Mouse (Mus musculus) T-helper 1 cell (primary cell): ENCODE data around the gene A630089N07Rik.

ENCODE experiments used
- in situ Hi-C: fragments of 300-600 bp; cut with MboI, MseI; formaldehyde crosslinking; loops from one replicate; pipeline ENCODE4 v1.15.1; 2025; ENCODE audit warnings: high pct_unique_total_duplicates

The A630089N07Rik gene

GRCm38 (mm10) chr16:97962151-97962948, 119.9 kb downstream of the A630089N07Rik start, which contains the start of the genes C2cd2 and Zbtb21:
C2cd2 (minus strand) TSS chr16:97962598.
Zbtb21 (minus strand) TSS chr16:97962622.
- in situ Hi-C loops: loop anchor here (5.0 kb wide), 1 partner anchor 35 kb away; the partner anchor contains the start of gene B230307C23Rik

GRCm38 (mm10) chr16:97961381-97962150, 120.7 kb downstream of the A630089N07Rik start:
- in situ Hi-C loops: loop anchor here (5.0 kb wide), 1 partner anchor 36 kb away; the partner anchor contains the start of gene B230307C23Rik

DNA sequence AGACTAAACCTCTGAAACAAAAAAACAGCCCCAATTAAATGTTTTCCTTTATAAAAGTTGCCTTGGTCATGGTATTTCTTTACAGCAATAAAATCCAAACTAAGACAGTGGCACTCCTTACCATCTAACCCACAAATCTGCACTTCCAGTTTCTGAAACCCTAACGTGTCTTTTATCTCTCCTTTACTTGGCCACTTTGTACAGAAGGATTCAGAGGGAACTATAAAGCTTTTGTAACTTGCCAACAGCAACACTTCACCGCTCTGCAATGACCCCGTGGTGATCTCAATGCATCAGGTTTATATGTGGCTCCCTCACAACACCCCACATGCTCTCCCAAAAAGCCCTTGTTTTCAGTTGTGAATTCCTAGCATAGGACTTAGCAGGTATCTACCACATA, 121.9 kb downstream of the A630089N07Rik start:
- in situ Hi-C loops: loop anchor here (5.0 kb wide), 1 partner anchor 37 kb away; the partner anchor contains the start of gene B230307C23Rik

DNA sequence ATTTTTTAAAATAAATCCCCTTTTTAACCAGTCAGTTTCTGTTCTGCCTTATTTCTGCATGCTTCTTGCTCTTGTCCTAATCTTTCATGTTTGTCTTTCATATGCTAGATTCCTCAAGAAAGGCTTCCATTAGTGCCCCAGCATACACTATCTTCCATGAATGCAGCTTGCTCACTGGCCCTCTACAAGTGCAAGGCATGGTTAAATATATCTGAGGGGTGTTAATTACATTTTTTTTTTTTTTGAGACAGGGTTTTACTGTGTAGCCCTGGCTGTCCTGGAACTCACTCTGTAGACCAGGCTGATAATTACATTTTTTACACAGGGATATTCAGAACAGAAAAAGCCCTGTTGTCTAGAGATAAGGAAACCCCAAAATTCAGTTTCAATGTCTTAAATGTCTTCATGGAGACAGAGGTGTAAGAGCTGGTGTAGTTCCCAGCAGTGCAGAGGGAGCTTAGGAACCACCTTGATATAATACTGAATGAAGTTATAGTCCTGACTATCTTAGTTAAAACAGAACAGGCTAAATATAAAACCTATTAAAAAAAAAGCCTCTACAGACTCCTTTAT, 123.8 kb downstream of the A630089N07Rik start:
- in situ Hi-C loops: no loop called here

DNA sequence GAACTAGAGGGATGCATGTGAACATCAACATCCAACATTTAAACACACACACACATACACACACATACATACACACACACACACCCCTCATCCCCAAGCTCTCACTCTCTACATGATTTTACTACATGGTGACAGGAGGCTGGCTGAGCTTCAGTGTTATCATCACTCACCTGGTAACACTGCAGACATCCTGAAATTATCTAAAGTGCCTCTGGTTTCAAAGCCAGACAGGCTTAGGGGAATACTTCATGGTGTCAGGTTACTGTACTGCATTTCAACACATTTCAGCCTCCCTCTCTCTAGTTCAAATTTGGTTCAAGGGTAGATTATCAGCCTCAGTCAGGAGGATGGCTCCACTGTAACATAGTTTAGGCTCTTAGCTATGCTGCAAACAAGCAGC, 124.6 kb downstream of the A630089N07Rik start:
- in situ Hi-C loops: no loop called here

DNA sequence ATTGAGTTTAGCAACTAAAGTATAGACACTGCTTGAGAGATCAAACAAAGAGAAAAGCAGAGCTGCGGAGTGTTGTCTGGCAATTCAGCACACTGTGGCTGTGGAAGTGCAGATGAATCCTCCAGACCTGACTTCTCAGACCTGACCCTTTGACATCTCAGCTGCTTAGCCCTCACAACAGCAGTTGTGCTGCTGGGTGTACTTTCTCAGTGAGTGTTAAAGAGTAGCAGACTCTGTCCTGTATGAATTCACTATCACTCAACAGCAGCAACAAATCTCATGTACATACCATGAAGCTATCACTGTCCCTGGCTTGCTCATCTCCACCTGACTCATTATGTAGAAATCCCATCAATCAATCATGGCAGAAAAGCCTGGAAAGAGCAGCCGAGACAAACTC, 126.2 kb downstream of the A630089N07Rik start:
- in situ Hi-C loops: no loop called here

- in situ Hi-C loops: no loop called here
These were observed 128.9 kb downstream of the A630089N07Rik start for GRCm38 (mm10) chr16:97953300-97953699.

- in situ Hi-C loops: no loop called here
These were observed 129.4 kb downstream of the A630089N07Rik start for GRCm38 (mm10) chr16:97952801-97953200.

DNA sequence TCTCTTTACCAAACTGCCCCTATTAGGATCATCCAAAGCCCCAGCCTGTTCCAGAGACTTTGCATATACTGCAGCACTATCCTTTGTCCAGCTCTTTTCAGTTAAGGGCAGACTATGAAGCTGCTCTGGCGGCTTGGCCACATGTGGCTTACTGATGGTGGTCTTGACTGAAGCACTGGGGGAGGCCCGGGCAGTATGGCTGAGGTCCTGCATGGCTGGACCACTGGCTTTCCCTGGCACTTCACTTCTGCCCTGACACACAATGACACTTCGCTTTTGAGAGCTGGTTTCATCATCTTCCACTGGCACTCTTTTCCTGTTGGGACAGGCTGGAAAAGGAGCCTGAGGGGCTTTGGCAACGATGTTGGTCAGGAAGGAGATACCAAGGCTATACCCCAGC, 129.9 kb downstream of the A630089N07Rik start:
- in situ Hi-C loops: no loop called here
